Mouse (Mus musculus): ENCODE measurements around the gene Rnf7.

- TF ChIP-seq CTCF (IDR thresholded peaks at IDR 0.05; ENCODE audit: borderline replicate concordance, insufficient read depth, low read depth, low read length) = no peak
- TF ChIP-seq POLR2A (IDR thresholded peaks at IDR 0.05; ENCODE audit: borderline replicate concordance, insufficient read depth, low read length) = no peak
Measured at GRCm38 (mm10) chr9:96438334-96438871, 40.1 kb downstream of the Rnf7 start.

All from cerebellum, adult 2 months (tissue).